Mouse (Mus musculus): ENCODE results near the gene Asprv1. TPM values are rescaled to one million over a fixed set of nuclear protein-coding genes. Genes with fewer than 3 reads are reported as not detected.

Gene Asprv1
- polyA plus RNA-seq, 1 experiment from 2014 or later: 1.0 TPM

DNA sequence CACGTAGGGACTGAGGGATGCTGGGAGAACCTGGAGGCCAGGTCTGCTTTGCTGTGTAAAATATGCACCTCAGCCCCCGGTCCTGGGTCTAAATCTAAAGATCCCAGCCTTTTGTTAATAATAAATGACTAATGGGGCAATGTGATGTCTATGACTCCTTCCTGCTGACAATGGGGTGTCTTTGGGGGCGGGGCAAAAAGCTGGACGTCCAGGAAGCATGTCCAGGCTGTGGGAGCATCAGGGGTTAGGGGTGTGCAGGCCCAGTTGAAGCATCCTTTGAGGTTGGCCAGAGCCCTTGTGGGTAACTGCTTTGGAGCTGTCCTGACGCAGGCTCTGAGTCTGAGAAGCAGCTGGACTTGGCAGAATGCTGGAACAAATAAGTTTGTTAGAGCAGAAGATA, 41.9 kb upstream of the Asprv1 start:
- Histone ChIP-seq H3K4me2 (ENCODE audit: low read length) (no peak overlapping the region), H3K27me3 (replicated peaks; ENCODE audit: control insufficient read depth, insufficient read depth, low read length) (no peaks in the 10 kb centered on the region), H3K9me3 (replicated peaks; ENCODE audit: control insufficient read depth, low read length) (no peaks in the 10 kb centered on the region), H3K4me1 (ENCODE audit: control insufficient read depth, insufficient read depth, low read length) (peaks cover 7% of the 10 kb centered on the region), H3K4me3 (ENCODE audit: low read depth, low read length) (no peak overlapping the region), H3K27ac (ENCODE audit: low read depth, low read length) (0 out of 2 replicates have a peak overlapping the region, but pooled peaks have one; percentile 90), H3K36me3 (ENCODE audit: control insufficient read depth, insufficient read depth, low read length) (no peaks in the 10 kb centered on the region), H3K9ac (ENCODE audit: low read length) (no peak overlapping the region)
- DNase-seq (ENCODE audit: low spot score): no peak
- 68% methylated on average over 5 of the region's 5 CpGs for WGBS
- no peak for ATAC-seq

DNA sequence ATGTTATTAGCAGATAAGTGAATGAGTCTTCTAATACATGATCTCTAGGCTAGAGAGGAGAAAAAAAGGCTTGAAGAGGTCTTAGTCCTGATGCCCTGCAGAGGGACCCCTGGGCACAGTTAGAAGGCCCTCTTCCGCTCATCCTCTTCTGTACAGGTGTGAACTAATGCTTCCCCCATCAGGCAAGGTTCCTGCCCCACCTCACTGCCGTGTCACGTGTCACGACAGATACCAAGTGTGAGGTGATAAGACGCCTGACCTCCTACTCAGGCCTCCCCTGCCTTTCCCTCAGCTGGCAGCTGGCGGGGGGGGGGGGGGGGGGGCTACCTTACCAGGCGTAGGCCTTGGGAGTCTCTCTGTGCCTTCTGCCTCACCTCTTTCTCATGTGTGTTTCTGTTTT, 39.5 kb upstream of the Asprv1 start:
- no peak overlapping the region for H3K4me2 ChIP-seq (ENCODE audit: low read length)
- WGBS: 89% methylated on average over 6 of the region's 7 CpGs

DNA sequence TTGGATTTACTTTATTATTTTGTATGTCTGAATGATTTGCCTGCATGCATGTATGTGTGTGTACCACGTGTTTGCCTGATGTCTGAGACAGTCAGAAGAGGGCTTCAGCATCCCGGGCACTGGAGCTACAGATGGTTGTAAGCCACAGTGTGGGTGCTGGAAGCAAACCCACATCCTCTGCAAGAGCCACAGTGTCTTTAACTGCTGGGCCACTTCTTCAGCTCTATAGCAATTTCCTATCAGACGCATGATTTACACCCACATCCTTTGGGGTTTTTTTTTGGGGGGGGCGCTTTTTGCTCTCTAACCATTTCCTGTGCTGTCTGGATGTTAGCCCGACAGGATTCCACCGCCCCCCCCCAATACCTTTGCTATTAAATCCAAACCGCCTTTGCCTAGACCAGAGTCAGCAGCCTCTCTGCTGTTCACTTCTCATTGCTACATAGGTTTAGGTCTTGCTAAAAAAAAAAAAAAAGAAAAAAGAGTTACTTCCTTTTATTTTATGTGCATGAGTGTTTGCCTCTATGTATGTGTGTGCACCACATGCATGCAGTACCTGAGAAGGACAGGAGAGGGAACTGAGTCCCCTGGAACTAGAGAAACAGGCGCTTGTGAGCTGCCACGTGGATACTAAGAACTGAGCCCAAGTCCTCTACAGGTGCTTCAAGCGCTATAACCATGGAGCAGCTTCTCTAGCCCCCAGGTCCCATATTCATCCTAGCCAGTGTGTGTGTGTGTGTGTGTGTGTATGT, 34.6 kb upstream of the Asprv1 start:
- Histone ChIP-seq H3K4me3 (ENCODE audit: low read depth, low read length) (no peak overlapping the region), H3K4me1 (ENCODE audit: control insufficient read depth, insufficient read depth, low read length) (no peaks in the 10 kb centered on the region), H3K4me2 (ENCODE audit: low read length) (no peak overlapping the region), H3K9me3 (replicated peaks; ENCODE audit: control insufficient read depth, low read length) (no peaks in the 10 kb centered on the region), H3K27me3 (replicated peaks; ENCODE audit: control insufficient read depth, insufficient read depth, low read length) (no peaks in the 10 kb centered on the region), H3K9ac (ENCODE audit: low read length) (no peak overlapping the region), H3K27ac (ENCODE audit: low read depth, low read length) (no peak overlapping the region), H3K36me3 (ENCODE audit: control insufficient read depth, insufficient read depth, low read length) (no peaks in the 10 kb centered on the region)
- ATAC-seq (no peak), DNase-seq (ENCODE audit: low spot score) (no peak)
- WGBS: 88% methylated on average over 10 of the region's 10 CpGs

More for the DNA sequence above, 39.5 kb upstream of the Asprv1 start:
- Histone ChIP-seq H3K9ac (ENCODE audit: low read length) (no peak overlapping the region), H3K36me3 (ENCODE audit: control insufficient read depth, insufficient read depth, low read length) (no peaks in the 10 kb centered on the region), H3K9me3 (replicated peaks; ENCODE audit: control insufficient read depth, low read length) (no peaks in the 10 kb centered on the region), H3K27ac (ENCODE audit: low read depth, low read length) (no peak overlapping the region), H3K27me3 (replicated peaks; ENCODE audit: control insufficient read depth, insufficient read depth, low read length) (no peaks in the 10 kb centered on the region), H3K4me3 (ENCODE audit: low read depth, low read length) (no peak overlapping the region), H3K4me1 (ENCODE audit: control insufficient read depth, insufficient read depth, low read length) (peaks cover 7% of the 10 kb centered on the region)
- no peak for ATAC-seq
- no peak for DNase-seq (ENCODE audit: low spot score)

DNA sequence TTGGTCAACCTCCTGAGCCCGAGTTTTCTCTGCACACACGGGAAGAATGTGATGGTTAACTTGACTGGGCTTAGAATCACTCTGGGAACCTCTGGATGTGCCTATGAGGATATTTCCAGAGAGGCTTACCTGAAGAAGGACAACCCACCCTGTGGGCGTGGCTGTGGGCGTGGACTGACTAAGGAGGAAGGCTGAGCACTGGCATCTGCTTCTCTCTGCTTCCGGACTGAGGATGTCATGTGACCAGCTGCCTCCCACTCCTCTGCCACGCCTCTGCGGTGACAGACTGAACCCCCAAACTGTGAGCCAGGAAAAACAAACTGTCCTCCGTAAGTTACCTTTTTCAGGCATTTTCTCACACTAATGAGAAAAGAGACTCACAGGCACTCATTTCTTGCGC, 33.3 kb upstream of the Asprv1 start:
- Histone ChIP-seq H3K4me3 (ENCODE audit: low read depth, low read length) (peak overlapping the region; percentile 16; the same call in 1 of the 2 replicates), H3K27ac (ENCODE audit: low read depth, low read length) (no peak overlapping the region), H3K36me3 (ENCODE audit: control insufficient read depth, insufficient read depth, low read length) (no peaks in the 10 kb centered on the region), H3K9ac (ENCODE audit: low read length) (no peak overlapping the region), H3K4me2 (ENCODE audit: low read length) (peak overlapping the region; percentile 33; the same call in 1 of the 2 replicates), H3K4me1 (ENCODE audit: control insufficient read depth, insufficient read depth, low read length) (no peaks in the 10 kb centered on the region), H3K9me3 (replicated peaks; ENCODE audit: control insufficient read depth, low read length) (no peaks in the 10 kb centered on the region), H3K27me3 (replicated peaks; ENCODE audit: control insufficient read depth, insufficient read depth, low read length) (no peaks in the 10 kb centered on the region)
- peak; percentile 22 for DNase-seq (ENCODE audit: low spot score)
- no peak for ATAC-seq
- 22% methylated on average over 9 of the region's 9 CpGs for WGBS

DNA sequence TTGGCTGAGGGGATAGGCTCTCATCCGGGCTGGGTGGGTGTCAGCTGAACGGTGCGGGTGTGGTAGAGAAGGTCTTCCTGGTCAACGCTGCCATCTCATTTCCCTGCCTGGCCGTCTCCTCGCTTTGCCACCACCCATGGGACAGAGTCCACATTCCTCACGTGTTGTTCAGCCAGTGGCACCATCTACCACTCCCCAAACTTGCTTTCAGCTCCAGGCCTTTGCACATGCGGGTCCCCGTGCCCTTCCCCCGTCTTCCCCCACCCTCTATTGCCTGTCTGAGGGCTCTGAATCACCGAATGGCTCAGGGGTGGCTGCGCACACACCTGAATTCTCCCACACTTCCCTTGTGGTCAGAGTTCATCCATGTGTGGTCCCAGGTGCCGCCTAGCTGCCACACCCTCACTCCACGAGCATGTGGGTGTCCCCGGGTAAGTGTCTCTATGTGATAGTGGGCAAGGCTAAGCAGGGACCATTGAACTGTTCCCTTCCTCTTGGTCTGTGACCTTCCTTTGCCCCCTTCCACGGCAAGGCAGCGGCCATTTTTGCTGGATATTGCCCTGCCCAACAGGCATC, 32.0 kb upstream of the Asprv1 start:
- no peak overlapping the region for H3K27ac ChIP-seq (ENCODE audit: low read depth, low read length)
- no peak overlapping the region for H3K4me2 ChIP-seq (ENCODE audit: low read length)
- no peak for DNase-seq (ENCODE audit: low spot score)
- no peaks in the 10 kb centered on the region for H3K9me3 ChIP-seq (replicated peaks; ENCODE audit: control insufficient read depth, low read length)
- no peaks in the 10 kb centered on the region for H3K27me3 ChIP-seq (replicated peaks; ENCODE audit: control insufficient read depth, insufficient read depth, low read length)
- H3K4me3 ChIP-seq (ENCODE audit: low read depth, low read length): no peak overlapping the region
- H3K36me3 ChIP-seq (ENCODE audit: control insufficient read depth, insufficient read depth, low read length): no peaks in the 10 kb centered on the region
- 83% methylated on average over 17 of the region's 17 CpGs for WGBS
- H3K4me1 ChIP-seq (ENCODE audit: control insufficient read depth, insufficient read depth, low read length): no peaks in the 10 kb centered on the region
- no peak overlapping the region for H3K9ac ChIP-seq (ENCODE audit: low read length)
- ATAC-seq: no peak

DNA sequence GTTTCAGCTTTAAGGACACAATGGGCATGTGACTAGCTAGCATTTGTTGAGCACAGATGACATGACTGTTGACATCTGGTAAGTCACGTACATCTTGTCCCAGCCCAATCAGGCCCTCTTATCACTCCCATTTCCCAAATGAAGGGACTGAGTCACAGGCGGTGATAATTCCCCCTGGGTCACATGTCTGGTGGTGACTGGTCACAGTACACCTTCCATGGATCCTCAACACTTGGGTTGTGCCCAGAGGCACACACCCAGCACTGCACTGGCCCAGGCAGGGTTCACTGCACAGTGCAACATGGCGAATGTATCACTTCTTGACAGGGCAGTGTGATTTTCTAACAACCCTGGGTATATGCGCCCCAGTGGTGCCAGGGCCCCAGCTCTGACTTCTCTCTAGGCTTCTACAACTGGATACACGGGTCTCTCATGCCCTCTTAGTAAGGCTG, 29.2 kb upstream of the Asprv1 start:
- no peak overlapping the region for H3K4me3 ChIP-seq (ENCODE audit: low read depth, low read length)
- H3K9ac ChIP-seq (ENCODE audit: low read length): no peak overlapping the region
- ATAC-seq: peak; percentile 42; the same call in 1 of the 2 replicates
- H3K9me3 ChIP-seq (replicated peaks; ENCODE audit: control insufficient read depth, low read length): no peaks in the 10 kb centered on the region
- H3K27me3 ChIP-seq (replicated peaks; ENCODE audit: control insufficient read depth, insufficient read depth, low read length): no peaks in the 10 kb centered on the region
- no peak overlapping the region for H3K4me2 ChIP-seq (ENCODE audit: low read length)
- no peak for DNase-seq (ENCODE audit: low spot score)
- 74% methylated on average over 5 of the region's 5 CpGs for WGBS
- no peaks in the 10 kb centered on the region for H3K36me3 ChIP-seq (ENCODE audit: control insufficient read depth, insufficient read depth, low read length)
- no peak overlapping the region for H3K27ac ChIP-seq (ENCODE audit: low read depth, low read length)
- no peaks in the 10 kb centered on the region for H3K4me1 ChIP-seq (ENCODE audit: control insufficient read depth, insufficient read depth, low read length)

DNA sequence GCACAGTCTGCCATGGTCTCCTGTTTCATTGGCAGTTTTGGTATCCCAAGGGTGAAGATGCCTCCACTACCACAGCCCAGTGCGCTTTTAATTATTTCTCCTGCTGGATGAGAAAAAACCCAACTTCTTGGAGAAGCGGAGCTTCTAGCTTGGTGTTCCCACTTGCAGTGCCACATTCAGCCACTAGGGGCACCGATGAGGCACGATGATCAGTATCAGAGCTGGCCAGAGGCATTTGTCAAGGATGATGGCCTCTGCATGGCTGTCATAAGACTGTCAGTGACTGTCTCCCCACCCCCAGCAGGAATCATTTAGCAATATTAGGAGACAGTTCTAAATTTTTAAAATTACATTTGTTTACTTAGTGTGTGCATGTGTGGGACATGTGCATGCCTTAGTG, 28.8 kb upstream of the Asprv1 start:
- DNase-seq (ENCODE audit: low spot score) (peak; percentile 77), ATAC-seq (peak; percentile 66)
- Histone ChIP-seq H3K4me1 (ENCODE audit: control insufficient read depth, insufficient read depth, low read length) (no peaks in the 10 kb centered on the region), H3K4me3 (ENCODE audit: low read depth, low read length) (no peak overlapping the region), H3K27me3 (replicated peaks; ENCODE audit: control insufficient read depth, insufficient read depth, low read length) (no peaks in the 10 kb centered on the region), H3K9ac (ENCODE audit: low read length) (no peak overlapping the region), H3K4me2 (ENCODE audit: low read length) (no peak overlapping the region), H3K27ac (ENCODE audit: low read depth, low read length) (no peak overlapping the region), H3K36me3 (ENCODE audit: control insufficient read depth, insufficient read depth, low read length) (no peaks in the 10 kb centered on the region), H3K9me3 (replicated peaks; ENCODE audit: control insufficient read depth, low read length) (no peaks in the 10 kb centered on the region)
- WGBS: 19% methylated on average over 4 of the region's 4 CpGs

DNA sequence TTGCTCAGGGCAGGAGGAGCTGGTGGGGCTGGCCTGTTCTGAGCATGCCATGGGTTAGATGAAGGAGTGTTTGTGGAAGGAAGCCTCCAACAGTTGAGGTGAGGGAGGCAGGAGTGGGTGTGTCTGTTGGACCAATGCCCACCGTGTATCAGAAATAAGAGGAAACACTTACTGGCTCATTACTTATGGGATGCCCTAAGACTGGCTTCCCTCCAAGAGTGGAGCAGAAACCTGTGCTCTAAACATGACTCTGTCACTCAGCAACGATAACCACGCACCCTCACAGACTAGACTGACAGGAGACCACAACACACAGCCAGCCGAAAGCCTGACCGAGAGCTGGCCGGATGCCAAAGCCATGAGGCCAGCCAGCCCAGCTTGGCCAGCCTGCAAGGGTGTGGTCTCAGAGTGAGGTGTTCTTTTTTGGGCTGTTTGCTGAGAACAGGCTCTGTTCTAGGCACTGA, 28.0 kb upstream of the Asprv1 start:
- Histone ChIP-seq H3K9ac (ENCODE audit: low read length) (no peak overlapping the region), H3K4me3 (ENCODE audit: low read depth, low read length) (no peak overlapping the region), H3K4me2 (ENCODE audit: low read length) (no peak overlapping the region), H3K4me1 (ENCODE audit: control insufficient read depth, insufficient read depth, low read length) (no peaks in the 10 kb centered on the region), H3K27ac (ENCODE audit: low read depth, low read length) (no peak overlapping the region), H3K27me3 (replicated peaks; ENCODE audit: control insufficient read depth, insufficient read depth, low read length) (no peaks in the 10 kb centered on the region), H3K36me3 (ENCODE audit: control insufficient read depth, insufficient read depth, low read length) (no peaks in the 10 kb centered on the region), H3K9me3 (replicated peaks; ENCODE audit: control insufficient read depth, low read length) (no peaks in the 10 kb centered on the region)
- peak; percentile 55 for ATAC-seq
- peak; percentile 66 for DNase-seq (ENCODE audit: low spot score)
- WGBS: 29% methylated on average over 6 of the region's 6 CpGs

DNA sequence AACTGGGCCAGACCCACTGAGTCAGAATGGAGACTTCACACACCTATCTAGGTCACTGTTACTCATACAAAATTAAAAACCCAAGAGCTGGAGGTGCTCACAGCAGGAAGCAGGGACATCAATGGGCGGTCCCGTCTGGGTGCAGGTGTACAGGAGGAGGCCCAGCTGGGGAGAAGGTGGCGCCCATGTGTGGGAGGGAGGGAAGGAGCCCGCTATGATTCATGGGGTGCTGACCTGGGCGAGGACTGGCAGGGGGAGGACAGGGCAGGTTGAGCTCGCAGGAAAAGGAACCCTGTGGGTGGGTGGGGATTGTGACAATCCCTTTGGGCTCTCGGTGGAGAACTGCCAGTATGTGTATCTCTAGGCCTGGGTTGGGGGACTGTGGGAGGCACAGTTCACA, 22.7 kb upstream of the Asprv1 start:
- Histone ChIP-seq H3K9me3 (replicated peaks; ENCODE audit: control insufficient read depth, low read length) (no peaks in the 10 kb centered on the region), H3K36me3 (ENCODE audit: control insufficient read depth, insufficient read depth, low read length) (no peaks in the 10 kb centered on the region), H3K9ac (ENCODE audit: low read length) (no peak overlapping the region), H3K4me2 (ENCODE audit: low read length) (no peak overlapping the region), H3K4me1 (ENCODE audit: control insufficient read depth, insufficient read depth, low read length) (no peaks in the 10 kb centered on the region), H3K27me3 (replicated peaks; ENCODE audit: control insufficient read depth, insufficient read depth, low read length) (no peaks in the 10 kb centered on the region), H3K27ac (ENCODE audit: low read depth, low read length) (no peak overlapping the region), H3K4me3 (ENCODE audit: low read depth, low read length) (no peak overlapping the region)
- DNase-seq (ENCODE audit: low spot score) (no peak), ATAC-seq (no peak)
- 78% methylated on average over 7 of the region's 7 CpGs for WGBS

Data from forebrain, embryonic 14.5 days (tissue).